Mouse (Mus musculus) lung, embryonic 14.5 days (tissue): ENCODE data around the gene Foxp1. TPM values are rescaled to one million over a fixed set of nuclear protein-coding genes. Genes with fewer than 3 reads are reported as not detected.

Source experiments
- ATAC-seq: fragments of 200-750 bp; cut with Nextera tagmentation; 2 replicates; pipeline ENCODE4 v1.8.0; 2017; ENCODE audit warnings: mild to moderate bottlenecking, moderate TSS enrichment, moderate library complexity; ENCODE audit not compliant: insufficient read depth
- DNase-seq: peaks from one replicate; pipeline ENCODE4 v3.0.0-alpha.2; 2015
- H3K27ac ChIP-seq: fragments of 300-500 bp; sonication (generic); 2 replicates; pipeline ENCODE4 v1.5.1; 2014; ENCODE audit warnings: low read depth, mild to moderate bottlenecking, moderate library complexity
- H3K27me3 ChIP-seq: fragments of 300-500 bp; sonication (generic); 2 replicates; pipeline ENCODE4 v1.6.1; 2014; ENCODE audit warnings: low read length, control low read depth; ENCODE audit not compliant: insufficient read depth
- H3K36me3 ChIP-seq: fragments of 300-500 bp; sonication (generic); 2 replicates; pipeline ENCODE4 v1.6.1; 2014; ENCODE audit warnings: control low read depth; ENCODE audit not compliant: insufficient read depth
- H3K4me1 ChIP-seq: fragments of 300-500 bp; sonication (generic); 2 replicates; pipeline ENCODE4 v1.6.1; 2014; ENCODE audit warnings: antibody characterized with exemption, control low read depth; ENCODE audit not compliant: insufficient read depth
- H3K4me2 ChIP-seq: fragments of 300-500 bp; sonication (generic); 2 replicates; pipeline ENCODE4 v1.6.1; 2014; ENCODE audit warnings: mild to moderate bottlenecking
- H3K4me3 ChIP-seq: fragments of 300-500 bp; sonication (generic); 2 replicates; pipeline ENCODE4 v1.5.1; 2014; ENCODE audit warnings: low read depth, low read length
- H3K9ac ChIP-seq: fragments of 300-500 bp; sonication (generic); 2 replicates; pipeline ENCODE4 v1.6.1; 2014
- H3K9me3 ChIP-seq: fragments of 300-500 bp; sonication (generic); 2 replicates; pipeline ENCODE4 v1.6.1; 2016; ENCODE audit warnings: low read depth, low read length, control low read depth
- CTCF ChIP-seq: IDR thresholded peaks from 2 replicates; pipeline ENCODE4 v1.5.1; 2016; ENCODE audit warnings: antibody characterized with exemption, low read depth
- WGBS: fragments of 180-500 bp; shearing (Covaris S2); extraction: QIAGEN DNeasy Blood & Tissue Kit; methylation state at CpG from one replicate; pipeline ENCODE4 v1.1.7; 2014; 5-methylcytosine and 5-hydroxymethylcytosine counted together
- polyA plus RNA-seq: library from polyadenylated mRNA; unstranded; fragments of >200 nt; fragmentation: Nextera tagmentation; extraction: Ambion mirVana; gene quantifications from 2 replicates; pipeline ENCODE4 v1.2.1, GENCODE M21; 2014

Foxp1 gene
- polyA plus RNA-seq, 1 experiment from 2014 or later: 111 TPM

- Histone ChIP-seq H3K4me2 (no peak overlapping the region), H3K36me3 (no peaks in the 10 kb centered on the region), H3K4me3 (no peak overlapping the region), H3K27me3 (no peaks in the 10 kb centered on the region), H3K4me1 (peaks cover 2% of the 10 kb centered on the region; the same call in 1 of the 2 replicates), H3K9ac (no peak overlapping the region), H3K27ac (no peak overlapping the region), H3K9me3 (no peaks in the 10 kb centered on the region)
- ATAC-seq (no peak), DNase-seq (no peak)
- WGBS: 68% methylated on average over 5 of the region's 5 CpGs
- TF ChIP-seq CTCF: no peak
Measured at GRCm38 (mm10) chr6:99047322-99047721, 475.2 kb downstream of the Foxp1 start.

DNA sequence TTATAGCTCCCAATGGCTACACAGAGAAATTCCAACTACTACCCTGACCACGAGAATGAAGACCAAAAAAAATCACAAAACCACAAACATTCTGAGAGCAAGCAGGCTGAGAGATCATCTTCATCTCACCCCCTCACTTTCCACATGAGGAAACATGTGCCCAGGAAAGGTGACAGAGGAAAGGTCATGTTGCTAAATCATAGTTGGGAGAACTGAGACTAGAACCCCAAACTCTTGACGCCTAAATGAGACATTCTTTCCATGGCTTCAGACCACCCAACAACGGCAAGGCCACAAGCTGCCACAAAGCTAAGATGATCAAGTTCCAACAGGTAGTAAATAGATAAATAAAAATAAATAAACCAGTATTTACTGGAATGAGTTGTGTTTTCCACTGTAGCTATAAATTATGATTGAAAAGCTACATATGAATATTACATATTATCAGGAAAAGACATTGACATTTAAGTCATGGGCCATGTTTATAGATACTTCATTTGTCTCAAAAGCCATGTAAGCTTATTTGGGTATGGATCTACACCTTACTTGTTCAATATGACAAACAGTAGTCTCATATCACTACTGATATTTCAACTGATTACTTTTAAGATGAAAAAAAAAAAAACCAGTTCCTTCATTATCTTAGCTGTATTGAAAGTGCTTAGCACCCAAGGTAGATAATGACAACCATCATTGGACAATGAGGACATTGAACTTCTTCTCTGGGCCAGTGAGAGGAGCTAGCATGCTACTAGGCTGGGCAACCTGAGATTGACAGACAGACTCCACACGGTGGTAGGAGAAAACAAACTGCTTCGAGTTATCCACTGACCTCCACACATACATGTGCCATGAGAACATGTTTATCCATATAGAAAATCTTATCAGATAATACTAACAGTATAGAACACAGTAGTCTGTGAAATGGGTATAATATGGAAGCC, 476.4 kb downstream of the Foxp1 start:
- 83% methylated on average over 5 of the region's 5 CpGs for WGBS
- H3K4me3 ChIP-seq: no peak overlapping the region
- TF ChIP-seq CTCF: no peak
- ATAC-seq (no peak), DNase-seq (no peak)
- no peaks in the 10 kb centered on the region for H3K9me3 ChIP-seq
- H3K4me2 ChIP-seq: no peak overlapping the region
- no peak overlapping the region for H3K27ac ChIP-seq
- no peak overlapping the region for H3K9ac ChIP-seq
- H3K4me1 ChIP-seq: peaks cover 2% of the 10 kb centered on the region; the same call in 1 of the 2 replicates
- H3K36me3 ChIP-seq: no peaks in the 10 kb centered on the region
- H3K27me3 ChIP-seq: no peaks in the 10 kb centered on the region

DNA sequence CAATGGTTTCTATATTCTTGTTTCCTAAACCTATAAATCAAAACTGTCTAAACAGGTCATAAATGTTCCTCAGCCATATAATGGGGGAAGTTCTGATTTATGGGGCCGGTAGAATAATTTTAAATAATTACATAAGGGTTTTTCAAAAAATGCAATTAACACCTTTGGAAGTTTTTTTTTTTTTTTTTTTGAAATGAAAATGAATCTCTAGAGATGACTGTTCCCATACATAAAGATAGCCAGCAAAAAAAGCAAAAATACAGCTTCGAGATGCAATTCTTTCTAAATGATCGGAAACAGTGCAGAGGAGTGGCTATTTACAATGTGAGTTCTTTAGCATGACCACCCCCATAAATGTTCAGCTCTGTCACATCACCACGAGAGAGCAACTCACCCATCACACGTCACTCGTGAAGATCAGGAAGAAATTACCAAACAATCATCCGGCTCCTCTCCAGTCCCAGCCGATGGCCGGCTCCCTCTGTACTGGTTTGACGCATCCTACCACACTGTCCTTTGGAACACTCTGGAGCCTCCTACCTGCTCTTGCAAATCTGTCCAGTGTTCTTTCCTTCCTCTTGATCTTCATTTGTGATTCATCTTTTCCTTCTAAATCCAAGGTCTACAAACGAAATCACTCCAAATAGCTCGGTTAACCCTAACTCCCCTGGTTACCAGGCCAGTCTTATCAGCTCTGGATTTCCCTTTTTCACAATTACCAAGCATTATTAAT, 478.4 kb downstream of the Foxp1 start:
- no peaks in the 10 kb centered on the region for H3K27me3 ChIP-seq
- ATAC-seq: no peak
- no peak overlapping the region for H3K4me3 ChIP-seq
- H3K27ac ChIP-seq: no peak overlapping the region
- H3K4me1 ChIP-seq: peaks cover 2% of the 10 kb centered on the region; the same call in 1 of the 2 replicates
- H3K9ac ChIP-seq: no peak overlapping the region
- no peak overlapping the region for H3K4me2 ChIP-seq
- 58% methylated on average over 12 of the region's 12 CpGs for WGBS
- no peak for DNase-seq
- no peak for TF ChIP-seq CTCF
- H3K9me3 ChIP-seq: no peaks in the 10 kb centered on the region
- H3K36me3 ChIP-seq: no peaks in the 10 kb centered on the region

DNA sequence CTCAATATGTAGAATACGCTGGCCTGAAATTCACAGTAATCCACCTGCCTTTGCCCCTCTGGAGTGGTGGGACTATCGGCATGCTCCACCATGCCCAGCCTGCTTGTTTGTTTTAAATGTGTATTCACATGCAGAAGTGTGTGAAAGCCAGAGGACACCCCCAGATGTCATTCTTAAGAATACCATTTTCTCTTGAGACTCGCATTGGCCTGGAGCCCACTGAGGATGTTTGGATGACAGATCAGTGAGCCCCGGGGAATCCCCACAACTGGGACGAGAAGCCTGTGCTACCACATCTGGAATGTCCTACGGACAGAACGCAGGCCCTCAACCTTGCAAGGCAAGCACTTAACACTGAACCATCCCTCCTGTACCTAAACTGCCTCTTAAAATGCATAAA, 479.3 kb downstream of the Foxp1 start:
- Histone ChIP-seq H3K27ac (no peak overlapping the region), H3K4me2 (no peak overlapping the region), H3K4me1 (peaks cover 2% of the 10 kb centered on the region; the same call in 1 of the 2 replicates), H3K9me3 (no peaks in the 10 kb centered on the region), H3K4me3 (no peak overlapping the region), H3K27me3 (no peaks in the 10 kb centered on the region), H3K9ac (no peak overlapping the region), H3K36me3 (no peaks in the 10 kb centered on the region)
- 45% methylated on average over 7 of the region's 7 CpGs for WGBS
- DNase-seq: peak; percentile 56
- ATAC-seq: no peak; the same call in 1 of the 2 replicates
- no peak for TF ChIP-seq CTCF

GRCm38 (mm10) chr6:99042175-99042954, 480.2 kb downstream of the Foxp1 start:
- no peak overlapping the region for H3K4me3 ChIP-seq
- H3K27me3 ChIP-seq: no peaks in the 10 kb centered on the region
- peaks cover 2% of the 10 kb centered on the region; the same call in 1 of the 2 replicates for H3K4me1 ChIP-seq
- DNase-seq (no peak), ATAC-seq (no peak)
- no peaks in the 10 kb centered on the region for H3K9me3 ChIP-seq
- WGBS: 79% methylated on average over 6 of the region's 6 CpGs
- H3K27ac ChIP-seq: no peak overlapping the region
- H3K4me2 ChIP-seq: no peak overlapping the region
- no peaks in the 10 kb centered on the region for H3K36me3 ChIP-seq
- H3K9ac ChIP-seq: no peak overlapping the region
- no peak for TF ChIP-seq CTCF

GRCm38 (mm10) chr6:99038977-99039376, 483.5 kb downstream of the Foxp1 start:
- WGBS: 75% methylated on average over 2 of the region's 2 CpGs
- H3K4me2 ChIP-seq: no peak overlapping the region
- H3K9me3 ChIP-seq: no peaks in the 10 kb centered on the region
- no peak overlapping the region for H3K27ac ChIP-seq
- ATAC-seq (no peak), DNase-seq (no peak)
- H3K27me3 ChIP-seq: no peaks in the 10 kb centered on the region
- no peak overlapping the region for H3K9ac ChIP-seq
- no peak overlapping the region for H3K4me3 ChIP-seq
- H3K36me3 ChIP-seq: no peaks in the 10 kb centered on the region
- no peak for TF ChIP-seq CTCF
- H3K4me1 ChIP-seq: no peaks in the 10 kb centered on the region; the same call in 1 of the 2 replicates
